Mouse (Mus musculus): ENCODE results near the gene Gbp9. TPM values are rescaled to one million over a fixed set of nuclear protein-coding genes. Genes with fewer than 3 reads are reported as not detected.
"Not testable (repeated sequence)": the region's sequence is repeated elsewhere in the genome, so short reads cannot be mapped to it uniquely, and the experiment has no call there.

Gene Gbp9
- polyA plus RNA-seq, 1 experiment = 3.6 TPM

DNA sequence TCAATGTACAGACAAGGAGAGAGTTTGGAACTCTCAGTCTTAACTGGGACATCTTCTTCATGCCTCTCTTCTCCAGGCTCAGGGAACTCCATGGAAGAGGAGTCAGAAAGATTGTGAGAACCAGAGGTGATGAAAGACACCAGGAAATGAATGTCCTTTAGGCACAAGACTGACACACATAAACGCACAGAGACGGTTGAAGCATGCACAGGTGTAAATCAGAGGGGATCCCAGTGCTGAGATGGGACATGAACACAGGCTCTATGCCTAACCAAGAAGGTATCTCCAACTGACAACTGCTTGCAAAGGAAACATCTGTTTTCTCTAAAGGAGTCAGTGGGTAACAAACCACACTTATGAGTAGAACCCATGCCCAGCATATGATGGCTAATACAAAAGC lies 79.1 kb downstream of the Gbp9 start:
- Histone ChIP-seq H3K36me3 (replicated peaks; ENCODE audit: low read length) (no peaks in the 10 kb centered on the region), H3K4me1 (peaks cover 5% of the 10 kb centered on the region; the same call in 1 of the 2 replicates), H3K27me3 (replicated peaks) (peaks cover 7% of the 10 kb centered on the region), H3K4me3 (replicated peaks) (no peak overlapping the region), H3K9me3 (0 out of 2 replicates have a peak, but pooled peaks cover 3% of the 10 kb centered on the region)
- no peak for TF ChIP-seq FLI1 (IDR thresholded peaks at IDR 0.05; ENCODE audit: low read length)
- TF ChIP-seq GATA1 (IDR thresholded peaks at IDR 0.05; ENCODE audit: borderline replicate concordance, low read length) = no peak

- Histone ChIP-seq H3K4me3 (replicated peaks) (no peak overlapping the region), H3K36me3 (replicated peaks; ENCODE audit: low read length) (no peaks in the 10 kb centered on the region)
- TF ChIP-seq GATA1 (IDR thresholded peaks at IDR 0.05; ENCODE audit: borderline replicate concordance, low read length) (no peak), FLI1 (IDR thresholded peaks at IDR 0.05; ENCODE audit: low read length) (no peak)
These were observed 84.1 kb downstream of the Gbp9 start for GRCm38 (mm10) chr5:105055279-105055678.

GRCm38 (mm10) chr5:105053471-105054169 lies 85.7 kb downstream of the Gbp9 start:
- H3K4me1 ChIP-seq; H3K27me3 ChIP-seq (replicated peaks); H3K36me3 ChIP-seq (replicated peaks; ENCODE audit: low read length); H3K9me3 ChIP-seq; H3K4me3 ChIP-seq (replicated peaks): not testable (repeated sequence)

More at GRCm38 (mm10) chr5:105055279-105055678, 84.1 kb downstream of the Gbp9 start:
- H3K27me3 ChIP-seq (replicated peaks) = peaks cover 5% of the 10 kb centered on the region
- no peaks in the 10 kb centered on the region for H3K4me1 ChIP-seq
- H3K9me3 ChIP-seq = 0 out of 2 replicates have a peak, but pooled peaks cover 3% of the 10 kb centered on the region

- H3K36me3 ChIP-seq (replicated peaks; ENCODE audit: low read length) = no peaks in the 10 kb centered on the region
- H3K4me3 ChIP-seq (replicated peaks) = no peak overlapping the region
- H3K4me1 ChIP-seq = no peaks in the 10 kb centered on the region
- TF ChIP-seq GATA1 (IDR thresholded peaks at IDR 0.05; ENCODE audit: borderline replicate concordance, low read length) (no peak), FLI1 (IDR thresholded peaks at IDR 0.05; ENCODE audit: low read length) (no peak)
- no peaks in the 10 kb centered on the region for H3K27me3 ChIP-seq (replicated peaks)
- H3K9me3 ChIP-seq = 0 out of 2 replicates have a peak, but pooled peaks cover 4% of the 10 kb centered on the region
These were observed 107.0 kb downstream of the Gbp9 start for GRCm38 (mm10) chr5:105032362-105032761.

Other genes with a start within 250 kb of the Gbp9 start
- gene Abcg3, start 156.8 kb downstream of the Gbp9 start, polyA plus RNA-seq (2012; ENCODE audit: insufficient read depth, low replicate concordance) = 0.35 TPM in 1 of 2 replicates, not detected in the other
- 0.47 TPM in 1 of 2 replicates, not detected in the other for gene Gbp8, start within 50 bp of the Gbp9 start, polyA plus RNA-seq (2012; ENCODE audit: insufficient read depth, low replicate concordance)
- 2.3 TPM in 1 of 2 replicates, not detected in the other for gene Gbp4, start within 50 bp of the Gbp9 start, polyA plus RNA-seq (2012; ENCODE audit: insufficient read depth, low replicate concordance)
- gene Gbp10, start 100.0 kb upstream of the Gbp9 start, polyA plus RNA-seq (2012; ENCODE audit: insufficient read depth, low replicate concordance) = not detected in 2 replicates
- gene Gm43302, start 154.2 kb upstream of the Gbp9 start, polyA plus RNA-seq (2012; ENCODE audit: insufficient read depth, low replicate concordance) = 0.36 TPM in 1 of 2 replicates, not detected in the other
- 0.53 TPM in 1 of 2 replicates, not detected in the other for gene Gbp6, start 154.2 kb upstream of the Gbp9 start, polyA plus RNA-seq (2012; ENCODE audit: insufficient read depth, low replicate concordance)

Measured in megakaryocyte, embryonic 14.5 days (primary cell).